Mouse (Mus musculus): ENCODE results near the gene Pias1. TPM values are rescaled to one million over a fixed set of nuclear protein-coding genes. Genes with fewer than 3 reads are reported as not detected.
"Not testable (repeated sequence)": the region's sequence is repeated elsewhere in the genome, so short reads cannot be mapped to it uniquely, and the experiment has no call there.

Pias1 gene
- polyA plus RNA-seq, 1 experiment = not detected

- 82% methylated on average over 7 of the region's 7 CpGs for WGBS
- TF ChIP-seq CTCF (IDR thresholded peaks at IDR 0.05; ENCODE audit: insufficient read depth, low read depth, low read length) = no peak
- H3K27ac ChIP-seq (ENCODE audit: insufficient read depth, low read depth, low read length) = no peak overlapping the region
- H3K4me3 ChIP-seq (ENCODE audit: insufficient read depth, low read depth, low read length) = no peak overlapping the region
- no peaks in the 10 kb centered on the region for H3K4me1 ChIP-seq (ENCODE audit: control insufficient read depth, insufficient read depth, low read length)
These were observed 110.6 kb downstream of the Pias1 start for GRCm38 (mm10) chr9:62876966-62877616.

GRCm38 (mm10) chr9:62870728-62871127 is 117.0 kb downstream of the Pias1 start:
- no peaks in the 10 kb centered on the region for H3K4me1 ChIP-seq (ENCODE audit: control insufficient read depth, insufficient read depth, low read length)
- no peak overlapping the region for H3K27ac ChIP-seq (ENCODE audit: insufficient read depth, low read depth, low read length)
- H3K4me3 ChIP-seq (ENCODE audit: insufficient read depth, low read depth, low read length) = no peak overlapping the region
- no peak for TF ChIP-seq CTCF (IDR thresholded peaks at IDR 0.05; ENCODE audit: insufficient read depth, low read depth, low read length)
- TF ChIP-seq POLR2A (IDR thresholded peaks at IDR 0.05; ENCODE audit: insufficient read depth, low read depth, low read length) = no peak

GRCm38 (mm10) chr9:62869236-62869635 is 118.5 kb downstream of the Pias1 start:
- H3K4me3 ChIP-seq (ENCODE audit: insufficient read depth, low read depth, low read length); H3K4me1 ChIP-seq (ENCODE audit: control insufficient read depth, insufficient read depth, low read length); H3K27ac ChIP-seq (ENCODE audit: insufficient read depth, low read depth, low read length): not testable (repeated sequence)
- WGBS = 89% methylated on average over 4 of the region's 4 CpGs

GRCm38 (mm10) chr9:62860866-62861265 is 126.9 kb downstream of the Pias1 start:
- 68% methylated on average over 4 of the region's 4 CpGs for WGBS
- no peak for TF ChIP-seq CTCF (IDR thresholded peaks at IDR 0.05; ENCODE audit: insufficient read depth, low read depth, low read length)
- H3K4me1 ChIP-seq (ENCODE audit: control insufficient read depth, insufficient read depth, low read length) = peaks cover 12% of the 10 kb centered on the region

GRCm38 (mm10) chr9:62860102-62860501 is 127.6 kb downstream of the Pias1 start:
- 79% methylated on average over 7 of the region's 7 CpGs for WGBS
- H3K4me1 ChIP-seq (ENCODE audit: control insufficient read depth, insufficient read depth, low read length) = peaks cover 12% of the 10 kb centered on the region
- not testable (repeated sequence) for H3K4me3 ChIP-seq (ENCODE audit: insufficient read depth, low read depth, low read length); H3K27ac ChIP-seq (ENCODE audit: insufficient read depth, low read depth, low read length)

More at GRCm38 (mm10) chr9:62860866-62861265, 126.9 kb downstream of the Pias1 start:
- Histone ChIP-seq H3K4me3 (ENCODE audit: insufficient read depth, low read depth, low read length) (no peak overlapping the region), H3K27ac (ENCODE audit: insufficient read depth, low read depth, low read length) (no peak overlapping the region)

GRCm38 (mm10) chr9:62858266-62859019 is 129.3 kb downstream of the Pias1 start:
- TF ChIP-seq CTCF (IDR thresholded peaks at IDR 0.05; ENCODE audit: insufficient read depth, low read depth, low read length) (no peak), POLR2A (IDR thresholded peaks at IDR 0.05; ENCODE audit: insufficient read depth, low read depth, low read length) (no peak)
- WGBS = 54% methylated on average over 8 of the region's 8 CpGs
- Histone ChIP-seq H3K4me1 (ENCODE audit: control insufficient read depth, insufficient read depth, low read length) (peaks cover 12% of the 10 kb centered on the region), H3K27ac (ENCODE audit: insufficient read depth, low read depth, low read length) (no peak overlapping the region), H3K4me3 (ENCODE audit: insufficient read depth, low read depth, low read length) (no peak overlapping the region)

- Histone ChIP-seq H3K27ac (ENCODE audit: insufficient read depth, low read depth, low read length) (no peak within 1 kb of the TSS), H3K4me3 (ENCODE audit: insufficient read depth, low read depth, low read length) (no peak within 1 kb of the TSS), H3K4me1 (ENCODE audit: control insufficient read depth, insufficient read depth, low read length) (peaks cover 12% of the 10 kb centered on the region)
- TF ChIP-seq POLR2A (IDR thresholded peaks at IDR 0.05; ENCODE audit: insufficient read depth, low read depth, low read length) (no peak), CTCF (IDR thresholded peaks at IDR 0.05; ENCODE audit: insufficient read depth, low read depth, low read length) (no peak)
- 49% methylated on average over 20 of the region's 20 CpGs for WGBS
These were observed 129.9 kb downstream of the Pias1 start, which contains the start of gene Calml4 for GRCm38 (mm10) chr9:62857719-62858261. TSS of gene Calml4 (plus strand) at chr9:62858080.

GRCm38 (mm10) chr9:62857216-62857615 is 130.5 kb downstream of the Pias1 start:
- Histone ChIP-seq H3K27ac (ENCODE audit: insufficient read depth, low read depth, low read length) (no peak overlapping the region), H3K4me1 (ENCODE audit: control insufficient read depth, insufficient read depth, low read length) (peaks cover 12% of the 10 kb centered on the region), H3K4me3 (ENCODE audit: insufficient read depth, low read depth, low read length) (no peak overlapping the region)
- TF ChIP-seq CTCF (IDR thresholded peaks at IDR 0.05; ENCODE audit: insufficient read depth, low read depth, low read length) = no peak
- no peak for TF ChIP-seq POLR2A (IDR thresholded peaks at IDR 0.05; ENCODE audit: insufficient read depth, low read depth, low read length)
- WGBS = 91% methylated on average over 9 of the region's 9 CpGs

GRCm38 (mm10) chr9:62854483-62854882 is 133.2 kb downstream of the Pias1 start:
- no peak overlapping the region for H3K27ac ChIP-seq (ENCODE audit: insufficient read depth, low read depth, low read length)
- H3K4me3 ChIP-seq (ENCODE audit: insufficient read depth, low read depth, low read length) = no peak overlapping the region
- peaks cover 12% of the 10 kb centered on the region for H3K4me1 ChIP-seq (ENCODE audit: control insufficient read depth, insufficient read depth, low read length)
- 47% methylated on average over 4 of the region's 4 CpGs for WGBS
- no peak for TF ChIP-seq POLR2A (IDR thresholded peaks at IDR 0.05; ENCODE audit: insufficient read depth, low read depth, low read length)
- no peak for TF ChIP-seq CTCF (IDR thresholded peaks at IDR 0.05; ENCODE audit: insufficient read depth, low read depth, low read length)
